19 mouse cellular contexts compared by ENCODE assay signal in the genomic region with DNA sequence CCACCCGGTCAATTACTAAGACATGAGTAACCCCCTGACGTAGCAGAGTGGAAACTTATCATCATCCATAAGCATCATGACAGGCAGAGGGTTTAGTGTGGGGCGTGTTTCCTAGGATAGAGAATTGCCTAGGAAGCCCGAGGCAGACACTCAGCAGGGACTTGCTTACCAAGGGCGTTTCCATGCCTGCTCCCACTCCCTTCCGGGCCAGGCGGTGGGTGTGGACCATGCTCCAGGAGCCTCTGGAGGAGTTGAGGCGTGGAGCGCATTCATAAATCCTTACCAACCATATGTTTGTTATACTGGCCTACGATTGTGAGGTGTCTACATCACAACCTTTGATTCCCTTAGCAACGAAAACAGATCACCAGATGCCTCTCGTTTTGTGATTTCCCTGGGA.
DNase-seq lines count a peak whose midpoint lies in the region; ATAC-seq and TF ChIP-seq lines count a peak whose summit lies in the region.
"Had no signal": no experiment of that assay in that cellular context is flagged by ENCODE, and none has a peak within 500 bp of the region (broad histone marks: within the 10 kb centered on the region; RNA-seq: fewer than 3 reads in every experiment).

No protein-coding gene starts in this region.

- H3K27me3 ChIP-seq in forebrain, postnatal 0 days (ENCODE audit: insufficient read depth, low read length), result no peaks in the 10 kb centered on the region
- no peaks in the 10 kb centered on the region for H3K27me3 ChIP-seq in forebrain, embryonic 10.5 days (ENCODE audit: poor library complexity, severe bottlenecking)
- no peaks in the 10 kb centered on the region for H3K27me3 ChIP-seq in neural tube, embryonic 15.5 days (replicated peaks)
- H3K27me3 ChIP-seq: embryonic facial prominence, embryonic 12.5 days; forebrain, embryonic 12.5 days; hindbrain, embryonic 15.5 days; limb, embryonic 13.5 days; midbrain, embryonic 12.5 days; neural tube, embryonic 13.5 days had no signal

- no peak for DNase-seq in forebrain, postnatal 0 days
- DNase-seq in forebrain, embryonic 10.5 days (ENCODE audit: extremely low spot score, low spot score), result no peak
- peak; percentile 11 for DNase-seq in neural tube, embryonic 10.5 days (ENCODE audit: extremely low spot score, low spot score)
- DNase-seq in left cerebral cortex, postnatal 25 days (ENCODE audit: low spot score in 2 of 2), result peak; percentile 31 to 63
- peak; percentile 21 for DNase-seq in telencephalon, adult 2 months (ENCODE audit: low read depth, low spot score)
- DNase-seq in thymus, adult 18-20 months, result no peak
- DNase-seq: cerebellum, adult 9-11 months; gastrocnemius, postnatal 14 days; kidney, adult 9 months; lung, postnatal 10 days had no signal

- peak; percentile 18; the same call in 1 of the 2 replicates for ATAC-seq in forebrain, postnatal 0 days
- ATAC-seq in neural tube, embryonic 15.5 days (ENCODE audit: low FRiP score), result no peak
- no peak for ATAC-seq in monocyte, adult 5-6 weeks (replicated peaks; ENCODE audit: insufficient number of reproducible peaks, low FRiP score, low TSS enrichment, poor library complexity, severe bottlenecking)

- no peaks in the 10 kb centered on the region for H3K4me1 ChIP-seq in forebrain, postnatal 0 days (ENCODE audit: insufficient read depth)
- peaks cover 32% of the 10 kb centered on the region for H3K4me1 ChIP-seq in forebrain, embryonic 10.5 days
- H3K4me1 ChIP-seq in neural tube, embryonic 15.5 days, result peaks cover 7% of the 10 kb centered on the region; the same call in 1 of the 2 replicates
- H3K4me1 ChIP-seq: hindbrain, embryonic 15.5 days had no signal

- H3K36me3 ChIP-seq in forebrain, postnatal 0 days (ENCODE audit: insufficient read depth), result no peaks in the 10 kb centered on the region
- H3K36me3 ChIP-seq in forebrain, embryonic 10.5 days (replicated peaks), result no peaks in the 10 kb centered on the region
- H3K36me3 ChIP-seq in neural tube, embryonic 15.5 days, result no peaks in the 10 kb centered on the region
- H3K36me3 ChIP-seq: embryonic facial prominence, embryonic 12.5 days; forebrain, embryonic 12.5 days; G1E; hindbrain, embryonic 15.5 days; limb, embryonic 13.5 days; midbrain, embryonic 12.5 days; neural tube, embryonic 13.5 days had no signal

- H3K4me3 ChIP-seq in forebrain, postnatal 0 days (ENCODE audit: low read depth, low read length), result no peak overlapping the region
- no peak overlapping the region for H3K4me3 ChIP-seq in forebrain, embryonic 10.5 days
- H3K4me3 ChIP-seq in neural tube, embryonic 15.5 days (replicated peaks), result no peak overlapping the region
- H3K4me3 ChIP-seq: embryonic facial prominence, embryonic 12.5 days; forebrain, embryonic 12.5 days; hindbrain, embryonic 15.5 days; limb, embryonic 13.5 days; midbrain, embryonic 12.5 days; neural tube, embryonic 13.5 days had no signal

- no peak overlapping the region for H3K4me2 ChIP-seq in forebrain, postnatal 0 days (ENCODE audit: low read depth)
- no peak overlapping the region for H3K4me2 ChIP-seq in neural tube, embryonic 15.5 days
- H3K4me2 ChIP-seq: embryonic facial prominence, embryonic 12.5 days; forebrain, embryonic 12.5 days; hindbrain, embryonic 15.5 days; limb, embryonic 13.5 days; midbrain, embryonic 12.5 days; neural tube, embryonic 13.5 days had no signal

- H3K9ac ChIP-seq in forebrain, postnatal 0 days, result no peak overlapping the region
- H3K9ac ChIP-seq in neural tube, embryonic 15.5 days (replicated peaks), result no peak overlapping the region
- H3K9ac ChIP-seq: embryonic facial prominence, embryonic 12.5 days; forebrain, embryonic 12.5 days; hindbrain, embryonic 15.5 days; limb, embryonic 13.5 days; midbrain, embryonic 12.5 days; neural tube, embryonic 13.5 days had no signal

- H3K27ac ChIP-seq in forebrain, postnatal 0 days (ENCODE audit: low read depth, low read length), result no peak overlapping the region
- no peak overlapping the region for H3K27ac ChIP-seq in forebrain, embryonic 10.5 days
- H3K27ac ChIP-seq in neural tube, embryonic 15.5 days (replicated peaks), result no peak overlapping the region
- H3K27ac ChIP-seq: embryonic facial prominence, embryonic 12.5 days; forebrain, embryonic 12.5 days; hindbrain, embryonic 15.5 days; limb, embryonic 13.5 days; midbrain, embryonic 12.5 days; neural tube, embryonic 13.5 days had no signal

- no peak for TF ChIP-seq CTCF in forebrain, postnatal 0 days (IDR thresholded peaks at IDR 0.05; ENCODE audit: low read depth)

- 77% methylated on average over 12 of the region's 12 CpGs for WGBS in forebrain, postnatal 0 days
- WGBS in forebrain, embryonic 10.5 days, result 95% methylated on average over 12 of the region's 12 CpGs
- 80% methylated on average over 12 of the region's 12 CpGs for WGBS in neural tube, embryonic 15.5 days

- intact Hi-C loops in left cerebral cortex, postnatal 25 days (cut with DNase I), result no loop called here

- no peaks in the 10 kb centered on the region for H3K9me3 ChIP-seq in forebrain, postnatal 0 days (ENCODE audit: low read length)
- H3K9me3 ChIP-seq in forebrain, embryonic 10.5 days, result no peaks in the 10 kb centered on the region
- no peaks in the 10 kb centered on the region for H3K9me3 ChIP-seq in neural tube, embryonic 15.5 days (replicated peaks)
- H3K9me3 ChIP-seq: embryonic facial prominence, embryonic 12.5 days; forebrain, embryonic 12.5 days; hindbrain, embryonic 15.5 days; limb, embryonic 13.5 days; midbrain, embryonic 12.5 days; neural tube, embryonic 13.5 days had no signal

Comparison
In these comparisons a context has a peak if more than half of its experiments do, and no peak if none do; other contexts are left out.
1. DNase-seq: peak in neural tube, embryonic 10.5 days (single experiment), left cerebral cortex, postnatal 25 days (2 of 2) and telencephalon, adult 2 months (single experiment); none in forebrain, postnatal 0 days (single experiment), forebrain, embryonic 10.5 days (single experiment) and thymus, adult 18-20 months (0 of 2).